Mouse (Mus musculus) neutrophil, adult 5-6 weeks (primary cell): Measurements from ENCODE around the gene Mfsd12. TPM values are rescaled to one million over a fixed set of nuclear protein-coding genes. Genes with fewer than 3 reads are reported as not detected.

ENCODE experiments used
- ATAC-seq: fragments of 151-379, 151-347 bp; 2 replicates; pipeline ENCODE4 v1.8.0; 2017; ENCODE audit warnings: mild to moderate bottlenecking, moderate TSS enrichment; ENCODE audit not compliant: insufficient number of reproducible peaks, poor library complexity, low FRiP score, severe bottlenecking; ENCODE audit errors: extremely low read depth
- total RNA-seq: library from RNA; stranded (forward); fragments of 200-1000 nt; gene quantifications from 2 replicates; pipeline ENCODE4 v1.2.3, GENCODE M21; 2017

The Mfsd12 gene
- total RNA-seq, 1 experiment from 2014 or later: 2.6 TPM

GRCm38 (mm10) chr10:81393456-81394063 is 36.3 kb downstream of the Mfsd12 start:
- no peak for ATAC-seq

GRCm38 (mm10) chr10:81395127-81395526 is 37.8 kb downstream of the Mfsd12 start:
- ATAC-seq: peak; percentile 49

- no peak for ATAC-seq
Observed at GRCm38 (mm10) chr10:81395865-81396264, 38.6 kb downstream of the Mfsd12 start.

GRCm38 (mm10) chr10:81396749-81397148 is 39.5 kb downstream of the Mfsd12 start:
- no peak for ATAC-seq

GRCm38 (mm10) chr10:81399296-81399695 is 42.0 kb downstream of the Mfsd12 start:
- no peak for ATAC-seq

GRCm38 (mm10) chr10:81399798-81400308 is 42.6 kb downstream of the Mfsd12 start:
- ATAC-seq: no peak

GRCm38 (mm10) chr10:81400371-81401204 is 43.3 kb downstream of the Mfsd12 start:
- ATAC-seq: no peak

- no peak for ATAC-seq
Observed at GRCm38 (mm10) chr10:81401205-81401520, 43.9 kb downstream of the Mfsd12 start.

- ATAC-seq: no peak
Observed at GRCm38 (mm10) chr10:81401521-81402226, 44.4 kb downstream of the Mfsd12 start.

GRCm38 (mm10) chr10:81402227-81402765 is 45.0 kb downstream of the Mfsd12 start:
- no peak for ATAC-seq

- ATAC-seq: no peak
Observed at GRCm38 (mm10) chr10:81403511-81403910, 46.2 kb downstream of the Mfsd12 start.

GRCm38 (mm10) chr10:81404082-81404481 is 46.8 kb downstream of the Mfsd12 start:
- no peak for ATAC-seq

GRCm38 (mm10) chr10:81404720-81405119 is 47.4 kb downstream of the Mfsd12 start:
- no peak for ATAC-seq

GRCm38 (mm10) chr10:81405588-81406201 is 48.4 kb downstream of the Mfsd12 start:
- peak; percentile 25; the same call in 1 of the 2 replicates for ATAC-seq

GRCm38 (mm10) chr10:81406504-81407440 is 49.5 kb downstream of the Mfsd12 start:
- no peak for ATAC-seq

- ATAC-seq: peak; percentile 77
Observed at GRCm38 (mm10) chr10:81407539-81408423, 50.5 kb downstream of the Mfsd12 start.

- ATAC-seq: no peak
Observed at GRCm38 (mm10) chr10:81408424-81408729, 51.1 kb downstream of the Mfsd12 start.
